Mouse (Mus musculus) MEL (cell line): Measurements from ENCODE around the gene Evi2a. TPM values are rescaled to one million over a fixed set of nuclear protein-coding genes. Genes with fewer than 3 reads are reported as not detected.
A peak's percentile ranks its signal among the peaks of the same experiment; 100 is the strongest.

Experiments
- DNase-seq: peaks from one replicate; pipeline ENCODE4 v3.0.0; 2011; ENCODE audit warnings: low read depth, low spot score
- H3K27ac ChIP-seq: 2 replicates; pipeline ENCODE4 v1.5.1; 2012; ENCODE audit warnings: low read depth, mild to moderate bottlenecking, control low read depth, low read length, moderate library complexity; ENCODE audit not compliant: control insufficient read depth
- H3K27me3 ChIP-seq, 2 experiments: fragments of 150-350 bp in 1 of 2; sonication (generic) in 1 of 2; 2 replicates each; pipeline ENCODE4 v1.6.1; 2012; ENCODE audit warnings: low read length in 2 of 2, mild to moderate bottlenecking in 2 of 2, improper control_type of control experiment in 1 of 2, moderate library complexity in 1 of 2; ENCODE audit not compliant: insufficient read depth in 2 of 2, control insufficient read depth in 1 of 2
- H3K36me3 ChIP-seq, 2 experiments: 2 replicates each; pipeline ENCODE4 v1.6.1; 2012 to 2014; ENCODE audit warnings: low read length in 2 of 2, improper control_type of control experiment in 1 of 2, inconsistent platforms in 1 of 2, mild to moderate bottlenecking in 1 of 2; ENCODE audit not compliant: insufficient read depth in 2 of 2, control insufficient read depth in 1 of 2
- H3K4me1 ChIP-seq, 2 experiments: fragments of 150-350 bp in 1 of 2; sonication (generic) in 1 of 2; 2 replicates each; pipeline ENCODE4 v1.6.1; 2012; ENCODE audit warnings: low read length in 2 of 2, improper control_type of control experiment in 1 of 2, mild to moderate bottlenecking in 1 of 2; ENCODE audit not compliant: insufficient read depth in 2 of 2, control insufficient read depth in 1 of 2
- H3K4me3 ChIP-seq, 2 experiments: fragments of 150-350 bp in 1 of 2; sonication (generic) in 1 of 2; 2 replicates each; pipeline ENCODE4 v1.5.1; 2012; ENCODE audit warnings: low read depth in 2 of 2, low read length in 2 of 2, mild to moderate bottlenecking in 2 of 2, moderate library complexity in 2 of 2, control low read depth in 1 of 2, improper control_type of control experiment in 1 of 2; ENCODE audit not compliant: control insufficient read depth in 1 of 2, insufficient read depth in 1 of 2
- H3K79me2 ChIP-seq: 2 replicates; pipeline ENCODE4 v1.6.1; 2012; ENCODE audit warnings: mild to moderate bottlenecking, low read length, moderate library complexity; ENCODE audit not compliant: control insufficient read depth, poor library complexity, insufficient read depth
- H3K9ac ChIP-seq: 2 replicates; pipeline ENCODE4 v1.6.1; 2012; ENCODE audit warnings: low read depth, mild to moderate bottlenecking, control low read depth, low read length, moderate library complexity; ENCODE audit not compliant: control insufficient read depth, poor library complexity, severe bottlenecking
- H3K9me3 ChIP-seq: fragments of 150-350 bp; sonication (generic); replicated peaks from 2 replicates; pipeline ENCODE4 v1.6.1; 2012; ENCODE audit warnings: mild to moderate bottlenecking, low read length, improper control_type of control experiment, moderate library complexity; ENCODE audit not compliant: insufficient read depth
- BHLHE40 ChIP-seq: IDR thresholded peaks from 2 replicates; pipeline ENCODE4 v1.6.1; 2012; ENCODE audit warnings: low read depth, mild to moderate bottlenecking, inconsistent platforms, low read length, improper control_type of control experiment, borderline replicate concordance
- CHD1 ChIP-seq: IDR thresholded peaks from 2 replicates; pipeline ENCODE4 v1.6.1; 2012; ENCODE audit warnings: low read depth, mild to moderate bottlenecking, inconsistent platforms, low read length, improper control_type of control experiment
- CHD2 ChIP-seq: IDR thresholded peaks from 2 replicates; pipeline ENCODE4 v1.6.1; 2011; ENCODE audit warnings: low read length, improper control_type of control experiment
- CTCF ChIP-seq, 3 experiments: IDR thresholded peaks in 2 of 3; conservative IDR thresholded peaks in 1 of 3; 2 replicates each; pipeline ENCODE4 v1.5.1; 2011 to 2012; ENCODE audit warnings: low read length in 3 of 3, low read depth in 2 of 3, mild to moderate bottlenecking in 2 of 3, improper control_type of control experiment in 1 of 3, inconsistent platforms in 1 of 3, mixed read lengths in 1 of 3, moderate library complexity in 1 of 3; ENCODE audit not compliant: control insufficient read depth in 1 of 3, insufficient read depth in 1 of 3, poor library complexity in 1 of 3, severe bottlenecking in 1 of 3
- E2F4 ChIP-seq: IDR thresholded peaks from 2 replicates; pipeline ENCODE4 v1.6.1; 2011; ENCODE audit warnings: low read depth, low read length, improper control_type of control experiment, borderline replicate concordance
- GATA1 ChIP-seq: IDR thresholded peaks from 2 replicates; pipeline ENCODE4 v1.6.1; 2011; ENCODE audit warnings: low read depth, low read length, improper control_type of control experiment
- MAX ChIP-seq: IDR thresholded peaks from 2 replicates; pipeline ENCODE4 v1.6.1; 2011; ENCODE audit warnings: low read length, improper control_type of control experiment
- MXI1 ChIP-seq: IDR thresholded peaks from 2 replicates; pipeline ENCODE4 v1.6.1; 2011; ENCODE audit warnings: mild to moderate bottlenecking, low read depth, low read length, improper control_type of control experiment
- POLR2AphosphoS5 ChIP-seq: IDR thresholded peaks from 2 replicates; pipeline ENCODE4 v1.6.1; 2012; ENCODE audit warnings: low read depth, borderline replicate concordance, mild to moderate bottlenecking, inconsistent platforms, low read length, moderate library complexity, mixed read lengths
- RAD21 ChIP-seq: IDR thresholded peaks from 2 replicates; pipeline ENCODE4 v1.6.1; 2011; ENCODE audit warnings: mild to moderate bottlenecking, low read depth, low read length, improper control_type of control experiment
- RCOR1 ChIP-seq: IDR thresholded peaks from 2 replicates; pipeline ENCODE4 v1.6.1; 2012; ENCODE audit warnings: low read depth, mild to moderate bottlenecking, inconsistent platforms, low read length, improper control_type of control experiment
- SIN3A ChIP-seq: IDR thresholded peaks from 2 replicates; pipeline ENCODE4 v1.6.1; 2012; ENCODE audit warnings: low read length, improper control_type of control experiment, inconsistent platforms
- SMC3 ChIP-seq: IDR thresholded peaks from 2 replicates; pipeline ENCODE4 v1.6.1; 2011; ENCODE audit warnings: low read depth, low read length, improper control_type of control experiment
- TAL1 ChIP-seq: IDR thresholded peaks from 2 replicates; pipeline ENCODE4 v1.6.1; 2012; ENCODE audit warnings: mild to moderate bottlenecking, inconsistent platforms, low read length, moderate library complexity, mixed read lengths
- TBP ChIP-seq: IDR thresholded peaks from 2 replicates; pipeline ENCODE4 v1.8.0; 2011; ENCODE audit warnings: low read depth, low read length, improper control_type of control experiment
- TCF12 ChIP-seq: IDR thresholded peaks from 2 replicates; pipeline ENCODE4 v1.6.1; 2014; ENCODE audit warnings: low read depth, mild to moderate bottlenecking, inconsistent platforms, low read length, improper control_type of control experiment, moderate library complexity
- USF1 ChIP-seq: IDR thresholded peaks from 2 replicates; pipeline ENCODE4 v1.6.1; 2014; ENCODE audit warnings: low read depth, mild to moderate bottlenecking, inconsistent platforms, low read length, improper control_type of control experiment, moderate library complexity
- USF2 ChIP-seq, 2 experiments: IDR thresholded peaks; 2 replicates each; pipeline ENCODE4 v1.6.1; 2011 to 2012; ENCODE audit warnings: improper control_type of control experiment in 2 of 2, low read length in 2 of 2, borderline replicate concordance in 1 of 2, inconsistent platforms in 1 of 2, low read depth in 1 of 2, mild to moderate bottlenecking in 1 of 2; ENCODE audit not compliant: insufficient read depth in 1 of 2
- ZC3H11A ChIP-seq: IDR thresholded peaks from 2 replicates; pipeline ENCODE4 v1.6.1; 2012; ENCODE audit warnings: low read depth, mild to moderate bottlenecking, inconsistent platforms, low read length, improper control_type of control experiment
- polyA plus RNA-seq, 2 experiments: library from polyadenylated mRNA; stranded (reverse) in 1 of 2; unstranded in 1 of 2; fragments of >175 nt in 1 of 2; fragments of >200 nt in 1 of 2; gene quantifications; 2 replicates each; pipeline versions ENCODE4 v1.2.1 to v1.2.4; 2012; ENCODE audit warnings: low replicate concordance in 2 of 2, low read depth in 1 of 2; ENCODE audit not compliant: insufficient read length in 2 of 2, insufficient read depth in 1 of 2, missing spikeins in 1 of 2
- total RNA-seq: library from RNA; depleted of rRNA; stranded (reverse); fragments of 300-350 nt; gene quantifications from 2 replicates; pipeline ENCODE4 v1.2.3, GENCODE M21; 2012

The Evi2a gene
- total and polyA plus RNA-seq, 3 experiments, result 0.18 to 0.19 TPM; not detected in 1

DNA sequence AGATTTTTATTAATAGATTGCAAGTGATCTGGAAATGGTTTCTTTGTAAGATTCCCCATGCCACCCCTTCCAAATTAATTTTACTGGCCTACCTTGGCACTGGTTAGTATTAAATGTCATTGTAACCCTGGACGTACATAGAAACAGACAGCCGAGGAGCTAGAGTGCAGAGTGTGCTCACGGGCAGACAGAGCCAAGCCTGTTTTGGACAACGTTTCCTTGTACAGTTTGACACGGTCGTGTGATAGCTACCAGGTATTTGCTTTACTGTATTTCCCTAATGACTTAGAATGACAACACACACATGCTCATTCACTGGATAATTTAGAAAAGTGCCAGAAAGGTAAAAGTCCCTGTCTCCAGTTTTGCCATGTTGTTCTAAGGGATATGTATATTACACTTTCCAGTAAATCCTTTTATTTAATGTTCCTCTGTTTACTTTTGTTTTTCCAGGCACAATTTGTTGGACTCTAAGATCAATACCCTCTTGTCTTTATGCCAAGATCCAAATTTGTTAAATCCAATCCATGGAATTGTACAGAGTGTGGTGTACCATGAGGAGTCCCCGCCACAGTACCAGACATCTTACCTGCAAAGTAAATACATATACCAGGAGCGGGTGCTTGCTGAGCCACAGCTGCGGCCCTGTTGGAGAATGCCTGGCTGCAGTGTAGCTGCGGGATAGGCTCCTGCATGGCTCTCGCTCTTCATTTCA lies 37.9 kb upstream of the Evi2a start:
- no peak overlapping the region for H3K4me3 ChIP-seq
- no peaks in the 10 kb centered on the region for H3K79me2 ChIP-seq
- no peaks in the 10 kb centered on the region for H3K4me1 ChIP-seq
- H3K9me3 ChIP-seq, result no peaks in the 10 kb centered on the region
- no peak overlapping the region for H3K9ac ChIP-seq
- no peak for TF ChIP-seq BHLHE40
- no peak for TF ChIP-seq SIN3A
- no peak for TF ChIP-seq RCOR1
- TF ChIP-seq TBP, result no peak
- no peak for TF ChIP-seq POLR2AphosphoS5
- no peak for TF ChIP-seq ZC3H11A
- TF ChIP-seq GATA1, result no peak
- no peak for TF ChIP-seq USF2 (IDR thresholded peaks at IDR 0.05; ENCODE audit: borderline replicate concordance in 1 of 2, insufficient read depth in 1 of 2, low read depth in 1 of 2, low read length in 2 of 2)
- no peak for TF ChIP-seq CHD1
- TF ChIP-seq MAX, result no peak
- no peak for TF ChIP-seq MXI1
- TF ChIP-seq CHD2, result no peak
- no peak for TF ChIP-seq E2F4
- no peak for TF ChIP-seq TAL1
- TF ChIP-seq USF1, result no peak
- TF ChIP-seq, all 39 proteins: peak for 0
- H3K27me3 ChIP-seq, result no peaks in the 10 kb centered on the region
- peaks cover 0 to 13% of the 10 kb centered on the region in 2 experiments; a peak in 2 of 4 replicates for H3K36me3 ChIP-seq
- H3K27ac ChIP-seq, result no peak overlapping the region
- no peak for DNase-seq

DNA sequence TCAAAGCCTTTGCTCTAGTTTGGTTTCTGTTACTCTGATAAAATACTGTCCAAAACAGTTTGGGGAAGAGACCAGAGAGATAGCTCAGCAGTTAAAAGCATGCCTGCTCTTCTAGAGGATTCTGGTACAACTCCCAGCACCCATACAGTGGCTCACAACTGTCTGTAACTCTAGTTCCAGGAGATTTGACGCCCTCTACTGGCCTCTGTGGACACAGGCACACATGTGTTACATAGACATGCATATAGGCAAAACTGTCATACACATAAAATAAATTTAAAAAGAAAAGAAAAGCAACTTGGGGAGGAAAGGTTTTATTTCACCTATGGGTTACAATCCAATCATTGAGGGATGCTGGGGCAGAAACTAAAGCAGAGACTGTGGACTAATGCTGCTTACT lies 36.5 kb upstream of the Evi2a start:
- H3K27me3 ChIP-seq, result no peaks in the 10 kb centered on the region
- TF ChIP-seq RAD21 (peak; percentile 52), SMC3 (peak; percentile 35; the same call in 1 of the 2 replicates), TCF12 (no peak), CTCF (IDR thresholded peaks at IDR 0.05 in 2 of 3, conservative IDR thresholded peaks at IDR 0.05 in 1 of 3; ENCODE audit: control insufficient read depth in 1 of 3, insufficient read depth in 1 of 3, low read depth in 2 of 3, low read length in 3 of 3, poor library complexity in 1 of 3, severe bottlenecking in 1 of 3) (peak; percentile 17 to 55 (median 46); a peak in 5 of 6 replicates), SIN3A (no peak)
- DNase-seq, result peak; percentile 47
- H3K9ac ChIP-seq, result no peak overlapping the region
- H3K36me3 ChIP-seq, result peaks cover 0 to 13% of the 10 kb centered on the region in 2 experiments; a peak in 2 of 4 replicates
- H3K4me1 ChIP-seq, result no peaks in the 10 kb centered on the region
- no peaks in the 10 kb centered on the region for H3K79me2 ChIP-seq
- no peak overlapping the region for H3K27ac ChIP-seq
- no peaks in the 10 kb centered on the region for H3K9me3 ChIP-seq
- no peak overlapping the region for H3K4me3 ChIP-seq
